Mouse (Mus musculus): ENCODE data around the gene Ercc6. TPM values are rescaled to one million over a fixed set of nuclear protein-coding genes. Genes with fewer than 3 reads are reported as not detected.

The Ercc6 gene
- total RNA-seq, 2 experiments from 2014 or later: 5.3 to 5.9 TPM

DNA sequence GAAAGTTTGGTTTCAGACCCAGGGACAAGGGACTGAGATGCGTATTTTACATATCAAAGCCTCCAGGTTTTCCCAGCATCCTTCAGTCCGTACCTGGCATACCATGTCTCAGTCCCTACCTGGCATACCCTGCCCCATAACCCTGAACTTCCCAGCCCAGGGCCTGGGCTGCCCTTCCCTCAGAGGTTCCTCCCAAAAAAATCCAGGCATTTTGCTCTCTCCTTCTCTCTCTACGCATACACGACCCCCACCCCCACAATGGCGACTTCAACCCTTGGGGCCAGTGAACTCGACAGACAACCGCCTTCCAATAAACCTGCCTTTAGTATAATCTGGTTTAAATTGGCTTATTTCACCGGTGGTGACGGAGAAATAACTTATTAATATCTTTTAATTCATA is 409 bp upstream of the Ercc6 start:
- ATAC-seq (replicated peaks; ENCODE audit: low FRiP score, poor library complexity, severe bottlenecking): no peak

DNA sequence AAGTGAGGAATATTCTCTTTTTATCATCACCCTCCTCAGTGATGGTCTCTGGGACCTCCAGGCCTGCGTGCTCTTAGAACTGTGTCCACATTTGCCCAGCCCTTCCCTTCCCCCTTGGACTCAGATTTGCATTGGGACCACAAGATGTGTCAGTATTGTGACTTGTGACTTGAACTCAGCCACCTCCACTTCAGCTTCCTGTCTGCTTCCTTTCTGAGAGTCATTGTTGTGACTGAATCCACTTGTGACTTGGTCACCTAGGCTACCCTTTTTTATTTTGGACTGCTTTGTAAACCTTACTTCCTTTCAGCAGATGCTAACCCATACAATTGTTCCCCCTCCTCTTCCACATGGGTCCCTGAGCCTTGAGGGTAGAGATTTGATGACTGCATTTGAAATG is 2.8 kb downstream of the Ercc6 start:
- no peak for ATAC-seq (replicated peaks; ENCODE audit: low FRiP score, poor library complexity, severe bottlenecking)

DNA sequence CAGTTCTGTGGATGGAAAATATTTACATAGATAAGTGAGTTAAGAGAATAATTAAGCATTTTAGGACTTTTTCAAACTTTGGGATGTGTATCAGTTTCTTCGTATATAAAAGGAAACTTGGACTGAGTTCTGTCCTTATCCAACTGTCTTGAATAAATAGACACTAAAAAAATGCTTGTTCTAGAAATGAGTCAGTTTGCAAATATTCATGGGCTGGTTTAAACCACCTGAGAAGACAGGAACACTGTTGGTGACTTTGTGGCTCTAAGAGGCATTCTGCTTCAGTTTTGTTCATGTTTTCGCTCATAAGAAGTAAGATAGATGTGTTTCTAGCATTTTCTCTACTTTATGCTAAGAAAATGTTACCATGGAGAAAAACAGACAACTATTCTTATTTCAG is 5.2 kb downstream of the Ercc6 start:
- ATAC-seq (replicated peaks; ENCODE audit: low FRiP score, poor library complexity, severe bottlenecking): no peak

DNA sequence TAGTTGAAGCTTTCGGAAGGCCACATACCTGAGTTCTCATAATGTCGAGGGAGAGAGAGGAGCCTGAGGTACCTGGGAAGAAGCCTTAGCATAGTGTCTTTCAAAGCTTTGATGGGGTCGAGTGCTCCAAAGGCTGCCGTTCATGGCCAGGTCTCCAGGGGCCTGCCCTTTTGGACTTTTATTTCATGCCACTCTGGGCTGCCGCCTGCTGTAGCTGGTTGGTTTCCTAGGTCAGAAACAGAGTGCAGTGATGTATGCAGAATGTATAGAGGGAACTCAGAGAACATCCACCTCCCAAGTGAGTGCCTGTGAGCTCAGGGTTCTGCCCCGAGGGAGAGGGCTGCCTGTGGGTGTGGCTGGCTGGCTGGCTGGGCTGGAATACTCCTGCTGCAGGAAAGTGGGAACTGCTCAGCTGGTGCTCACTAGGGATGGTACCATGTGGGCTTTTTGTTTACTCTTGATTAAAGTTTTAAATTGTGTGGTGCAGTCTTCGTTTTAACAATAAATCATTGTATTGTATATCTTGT is 7.1 kb downstream of the Ercc6 start:
- ATAC-seq (replicated peaks; ENCODE audit: low FRiP score, poor library complexity, severe bottlenecking): no peak

DNA sequence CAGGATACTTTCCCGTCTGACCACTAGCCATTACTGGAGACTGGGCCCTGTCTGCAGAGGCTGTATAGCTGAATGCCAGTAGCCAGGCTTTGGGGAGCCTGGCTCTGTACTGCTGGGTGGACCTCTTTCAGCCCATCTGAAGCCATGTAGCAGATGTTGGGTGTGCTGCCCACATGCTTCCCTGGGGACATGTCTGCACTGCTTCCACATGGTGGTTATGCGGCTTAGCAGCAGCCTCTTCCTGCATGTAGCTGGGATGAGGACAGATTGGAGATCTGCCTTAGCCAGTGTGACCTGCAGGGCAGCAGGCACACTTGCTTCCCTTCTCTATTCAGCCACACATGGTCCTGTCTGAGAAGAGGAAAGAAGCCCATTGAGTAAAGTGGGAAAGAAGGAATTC is 9.0 kb downstream of the Ercc6 start:
- ATAC-seq (replicated peaks; ENCODE audit: low FRiP score, poor library complexity, severe bottlenecking): no peak

DNA sequence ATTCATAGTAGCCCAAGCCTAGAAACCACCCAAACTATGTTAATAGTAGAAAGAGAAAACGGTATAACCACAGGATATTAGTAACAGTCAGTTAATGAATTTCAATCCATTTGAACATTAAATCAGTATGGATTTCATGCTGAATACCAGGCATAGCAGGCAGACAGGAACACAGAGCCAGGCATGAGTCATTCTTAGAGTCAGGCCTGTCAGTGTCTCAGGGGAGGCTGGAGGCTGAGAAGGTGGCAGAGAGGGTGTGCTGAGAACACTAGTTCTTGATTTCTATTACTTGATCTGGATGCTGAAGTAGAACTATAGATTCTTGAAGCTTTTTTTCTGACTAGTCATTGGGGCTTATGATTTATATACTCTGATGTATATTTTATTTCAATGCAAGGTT is 10.8 kb downstream of the Ercc6 start:
- ATAC-seq (replicated peaks; ENCODE audit: low FRiP score, poor library complexity, severe bottlenecking): no peak

DNA sequence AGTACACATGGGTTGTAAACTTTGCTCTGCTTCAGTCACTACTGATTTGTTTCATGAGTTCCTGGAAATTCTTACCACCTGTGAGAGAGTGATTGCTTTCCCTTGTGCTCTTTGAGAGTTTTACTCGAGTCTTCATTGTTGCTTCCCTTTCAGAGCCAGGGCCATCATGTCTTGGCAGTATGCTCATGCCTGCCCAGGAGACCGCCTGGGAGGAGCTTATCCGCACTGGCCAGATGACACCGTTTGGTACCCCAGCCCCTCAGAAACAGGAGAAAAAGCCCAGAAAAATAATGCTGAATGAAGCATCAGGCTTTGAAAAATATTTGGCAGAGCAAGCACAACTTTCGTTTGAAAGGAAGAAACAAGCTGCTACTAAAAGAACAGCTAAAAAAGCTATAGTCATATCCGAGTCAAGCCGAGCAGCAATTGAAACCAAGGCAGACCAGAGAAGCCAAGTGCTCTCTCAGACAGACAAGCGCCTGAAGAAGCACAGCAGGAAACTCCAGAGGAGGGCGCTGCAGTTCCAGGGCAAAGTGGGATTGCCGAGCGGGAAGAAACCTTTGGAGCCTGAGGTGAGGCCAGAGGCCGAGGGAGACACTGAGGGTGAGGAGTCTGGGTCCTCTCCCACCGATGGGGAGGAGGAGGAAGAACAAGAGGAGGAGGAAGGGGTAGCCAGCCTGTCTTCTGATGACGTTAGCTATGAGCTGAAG is 12.8 kb downstream of the Ercc6 start:
- no peak for ATAC-seq (replicated peaks; ENCODE audit: low FRiP score, poor library complexity, severe bottlenecking)

DNA sequence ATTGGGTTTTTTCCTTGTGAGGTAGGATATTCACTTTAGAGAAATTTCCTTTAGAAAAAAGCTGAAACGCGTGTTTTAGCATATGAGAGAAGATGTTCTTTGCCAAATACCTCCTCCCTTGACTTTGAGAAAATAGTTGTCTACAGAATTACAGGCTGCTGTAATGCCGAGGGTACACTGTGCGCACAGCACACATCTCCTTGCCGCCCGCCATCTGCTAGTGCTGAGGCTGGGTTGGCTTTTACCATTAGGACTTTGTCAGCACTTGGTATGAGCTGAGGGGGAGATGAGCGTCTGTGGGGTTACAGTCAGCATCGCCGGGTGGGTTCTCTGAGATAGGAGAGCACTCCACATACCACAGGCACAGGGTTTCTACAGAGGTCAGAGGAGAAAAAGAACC is 13.9 kb downstream of the Ercc6 start:
- ATAC-seq (replicated peaks; ENCODE audit: low FRiP score, poor library complexity, severe bottlenecking): no peak

DNA sequence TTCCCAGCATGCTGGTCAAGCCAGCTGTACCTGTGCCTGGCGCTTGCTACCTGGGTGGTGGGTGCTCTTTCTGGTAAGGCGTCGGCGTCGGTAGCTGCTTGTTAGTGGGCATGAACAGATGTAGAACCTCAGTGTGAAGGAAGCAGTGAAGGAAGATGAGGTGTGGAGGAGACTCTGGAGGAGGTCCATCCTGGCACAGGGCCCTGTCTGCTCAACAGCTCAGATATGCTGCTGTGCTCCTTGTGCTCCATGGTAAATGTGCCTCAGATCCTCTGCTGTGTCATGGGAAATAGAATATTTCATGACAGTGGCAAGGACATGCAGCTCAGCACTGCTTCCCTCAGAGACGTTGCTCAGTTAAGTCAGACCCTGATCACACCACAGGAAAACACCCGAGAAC is 15.7 kb downstream of the Ercc6 start:
- no peak for ATAC-seq (replicated peaks; ENCODE audit: low FRiP score, poor library complexity, severe bottlenecking)

DNA sequence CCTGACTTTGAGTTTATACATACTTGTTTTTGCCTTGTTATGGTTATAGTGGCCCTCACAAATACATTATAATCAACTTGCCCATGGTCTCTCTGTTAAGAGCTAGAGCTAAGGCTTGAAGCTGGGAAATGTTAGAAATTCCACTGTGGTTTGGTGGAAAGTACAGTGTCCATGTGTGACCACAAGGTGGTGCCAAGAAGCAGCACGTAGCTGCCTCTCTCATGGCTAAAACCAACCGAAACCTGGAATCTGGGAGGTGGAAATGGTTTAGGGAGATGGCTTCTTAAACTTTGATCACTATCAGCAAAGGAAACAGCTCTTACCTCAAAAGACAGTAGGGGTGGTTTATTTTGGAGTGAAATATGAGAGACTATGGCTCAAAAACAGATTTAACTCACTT is 17.6 kb downstream of the Ercc6 start:
- ATAC-seq (replicated peaks; ENCODE audit: low FRiP score, poor library complexity, severe bottlenecking): no peak

DNA sequence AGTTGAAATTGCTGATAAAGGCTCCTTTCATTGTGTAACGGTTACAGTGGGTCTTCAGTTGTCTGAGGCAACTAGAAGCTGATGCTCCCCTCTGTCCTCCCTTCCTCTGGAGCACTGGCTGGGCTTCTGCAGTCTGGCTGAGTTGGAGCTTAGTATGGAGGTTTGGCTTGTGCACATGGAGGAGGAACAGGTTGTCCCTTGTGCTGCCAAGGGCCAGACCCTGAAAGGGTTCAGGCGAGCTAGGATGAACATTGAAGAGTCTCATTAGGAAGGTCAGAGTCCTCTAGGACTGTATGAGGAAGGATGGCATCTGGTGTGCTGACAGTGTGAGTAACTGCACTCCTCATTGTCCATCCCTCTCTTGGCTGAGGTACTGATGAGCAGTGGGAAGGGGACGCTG is 18.1 kb downstream of the Ercc6 start:
- ATAC-seq (replicated peaks; ENCODE audit: low FRiP score, poor library complexity, severe bottlenecking): no peak

DNA sequence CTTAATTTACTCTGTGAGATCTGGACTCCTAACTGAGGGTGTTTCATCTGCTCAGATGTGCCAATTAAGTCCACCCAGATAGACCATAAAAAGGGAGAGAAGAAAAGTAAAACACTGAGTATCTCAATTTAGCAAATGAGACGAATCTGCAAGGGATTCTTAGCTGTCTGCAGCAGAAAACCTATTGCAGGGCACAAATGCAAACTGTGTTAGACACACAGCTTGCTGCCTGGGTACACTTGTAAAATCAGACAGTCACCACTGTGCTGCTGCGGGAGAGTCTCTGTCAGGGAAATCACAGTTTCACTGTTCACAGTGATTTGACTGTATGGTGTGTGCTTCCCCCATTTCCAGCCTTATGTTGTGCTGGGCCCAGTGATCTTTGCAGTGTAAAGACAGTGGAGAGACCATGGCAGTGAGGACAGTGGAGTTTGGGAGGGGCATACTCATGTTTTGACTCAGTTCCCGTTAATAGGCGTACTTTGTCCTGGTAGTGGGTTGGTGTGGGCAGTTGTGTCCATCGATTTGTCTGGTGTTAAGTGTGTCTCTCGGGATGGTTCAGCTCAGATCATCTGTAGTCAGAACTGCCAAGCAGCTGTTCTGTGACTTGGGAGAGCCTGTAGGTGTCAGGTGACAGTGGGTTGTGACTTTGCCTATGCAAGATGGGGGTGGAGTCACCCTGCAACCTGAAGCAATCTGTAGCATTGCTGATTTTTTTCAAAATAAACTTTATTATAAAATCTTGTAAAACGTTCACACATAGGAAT is 19.2 kb downstream of the Ercc6 start:
- ATAC-seq (replicated peaks; ENCODE audit: low FRiP score, poor library complexity, severe bottlenecking): no peak

DNA sequence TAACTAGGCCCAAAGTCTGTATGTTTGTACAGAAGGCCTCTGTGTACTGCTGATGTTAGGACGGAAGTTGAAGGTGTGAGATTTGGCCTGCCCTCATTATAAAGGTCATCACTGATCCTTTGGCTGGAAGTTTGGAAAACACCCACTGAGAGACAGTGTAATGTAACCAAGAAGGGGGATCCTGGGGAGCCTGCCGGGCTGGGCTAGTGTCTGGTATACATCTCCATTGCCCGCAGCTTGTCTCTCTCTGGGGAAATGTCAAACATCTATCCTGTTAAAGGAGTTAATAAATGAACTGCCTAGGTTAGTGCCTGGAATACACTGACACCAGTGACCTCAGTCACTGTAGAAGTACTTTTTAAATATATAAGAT is 19.8 kb downstream of the Ercc6 start:
- no peak for ATAC-seq (replicated peaks; ENCODE audit: low FRiP score, poor library complexity, severe bottlenecking)

DNA sequence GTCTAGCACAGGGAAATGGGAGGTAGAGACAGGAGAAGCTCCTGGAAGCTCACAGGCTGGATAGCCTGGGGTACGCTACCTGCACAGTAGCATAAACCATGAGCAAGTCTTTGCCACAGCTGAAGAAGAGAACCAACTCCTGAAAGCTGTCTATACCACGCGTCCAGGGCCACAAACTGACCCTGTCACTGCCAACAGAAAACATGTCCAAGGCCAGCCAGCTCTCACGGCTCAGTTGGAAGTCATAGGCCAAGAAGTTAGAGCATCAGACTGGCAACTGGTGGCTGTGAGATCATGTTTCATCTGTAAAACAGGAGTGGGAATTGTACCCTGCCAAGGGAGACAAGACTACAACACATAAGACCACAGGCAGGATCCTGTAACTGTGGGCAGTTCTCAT is 20.3 kb downstream of the Ercc6 start:
- ATAC-seq (replicated peaks; ENCODE audit: low FRiP score, poor library complexity, severe bottlenecking): no peak

DNA sequence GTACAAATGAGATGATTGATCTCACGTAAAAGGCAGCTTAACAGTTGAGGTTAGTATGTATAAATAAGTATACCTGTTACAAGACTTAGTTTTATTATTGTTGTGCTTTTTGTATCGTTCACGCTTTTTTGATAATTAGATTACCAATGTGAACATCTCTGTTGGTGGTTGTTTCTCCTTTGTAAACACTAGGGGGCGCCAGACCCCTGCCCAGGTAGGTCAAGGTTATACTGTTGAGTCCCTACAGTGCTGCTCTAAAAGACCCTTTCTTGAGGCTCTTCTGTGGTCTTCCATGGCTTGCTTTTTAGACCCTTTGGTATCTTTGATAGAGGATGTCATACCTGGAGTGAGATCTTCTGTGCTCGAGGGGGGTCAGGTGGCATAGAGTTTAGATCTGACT is 20.8 kb downstream of the Ercc6 start:
- 0 out of 2 replicates have a peak, but pooled peaks have one; percentile 50 for ATAC-seq (replicated peaks; ENCODE audit: low FRiP score, poor library complexity, severe bottlenecking)

DNA sequence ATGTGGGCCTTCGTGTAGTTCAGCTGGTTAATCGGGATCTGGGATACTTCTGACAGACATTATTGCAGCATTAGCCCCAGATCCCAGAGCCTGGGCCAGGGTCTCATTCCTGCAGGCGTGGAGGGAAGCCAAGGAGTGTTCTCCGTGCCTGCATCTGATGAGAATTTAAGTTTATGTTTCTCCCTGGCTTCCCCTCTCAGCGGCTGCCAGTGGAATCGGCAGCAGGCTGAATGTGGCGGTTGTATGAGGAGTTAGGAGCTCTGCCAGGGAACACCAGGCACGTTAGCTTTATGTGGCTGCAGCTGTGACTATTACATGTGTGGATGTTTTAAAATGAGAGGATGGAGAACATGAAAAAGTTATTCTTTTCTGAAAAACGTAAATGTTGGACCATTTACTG is 23.4 kb downstream of the Ercc6 start:
- no peak for ATAC-seq (replicated peaks; ENCODE audit: low FRiP score, poor library complexity, severe bottlenecking)

DNA sequence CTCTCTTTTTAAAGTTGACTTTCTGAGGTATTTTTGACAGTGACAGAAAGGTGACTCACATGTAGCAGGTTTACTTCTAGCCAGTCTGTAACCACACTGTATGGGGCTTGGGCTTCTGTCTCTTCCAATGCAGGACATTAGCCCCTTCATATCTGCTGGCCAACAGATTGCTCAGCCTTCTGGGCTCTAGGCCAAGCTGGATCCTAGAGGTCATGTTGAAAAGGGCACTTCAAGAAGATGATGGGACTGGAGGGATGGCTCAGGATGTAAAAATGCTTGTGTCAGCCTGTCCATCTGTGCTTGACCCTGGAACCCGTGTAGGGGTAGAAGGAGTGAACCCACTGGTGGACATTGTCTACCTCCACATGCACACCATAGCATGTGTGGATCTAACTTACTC is 24.8 kb downstream of the Ercc6 start:
- no peak for ATAC-seq (replicated peaks; ENCODE audit: low FRiP score, poor library complexity, severe bottlenecking)

DNA sequence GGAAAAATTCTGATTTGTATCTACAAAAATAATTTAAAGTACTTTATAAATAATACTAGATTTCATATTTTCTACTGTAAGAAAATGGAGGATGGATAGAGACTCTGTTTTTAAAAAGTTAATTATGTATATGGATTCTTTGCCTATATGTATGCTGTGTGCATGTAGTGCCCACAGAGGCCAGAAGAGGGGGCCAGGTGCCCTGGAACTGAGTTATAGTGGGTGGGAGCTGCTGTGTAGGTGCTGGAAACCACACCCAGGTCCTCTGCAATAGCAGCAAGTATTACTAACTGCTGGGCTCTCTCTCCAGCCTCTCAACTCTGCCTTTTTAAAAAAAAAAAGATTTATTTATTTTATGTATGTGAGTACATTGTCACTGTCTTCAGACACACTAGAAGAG is 29.8 kb downstream of the Ercc6 start:
- ATAC-seq (replicated peaks; ENCODE audit: low FRiP score, poor library complexity, severe bottlenecking): no peak

DNA sequence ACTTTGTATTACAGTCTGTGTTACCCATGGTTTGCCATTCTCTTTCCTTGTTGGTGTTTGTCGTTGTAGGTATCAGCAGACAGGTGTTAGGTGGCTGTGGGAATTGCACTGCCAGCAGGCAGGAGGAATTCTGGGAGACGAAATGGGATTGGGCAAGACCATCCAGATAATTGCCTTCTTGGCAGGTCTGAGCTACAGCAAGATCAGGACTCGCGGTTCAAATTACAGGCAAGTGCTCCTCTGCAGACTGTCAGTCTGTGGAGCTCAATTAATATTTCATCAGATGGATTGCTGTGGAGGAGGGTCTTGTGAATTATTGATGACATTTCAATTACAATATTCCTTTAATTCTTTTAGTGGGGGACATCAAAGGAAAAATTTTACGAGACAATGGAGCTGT is 33.4 kb downstream of the Ercc6 start:
- ATAC-seq (replicated peaks; ENCODE audit: low FRiP score, poor library complexity, severe bottlenecking): no peak

DNA sequence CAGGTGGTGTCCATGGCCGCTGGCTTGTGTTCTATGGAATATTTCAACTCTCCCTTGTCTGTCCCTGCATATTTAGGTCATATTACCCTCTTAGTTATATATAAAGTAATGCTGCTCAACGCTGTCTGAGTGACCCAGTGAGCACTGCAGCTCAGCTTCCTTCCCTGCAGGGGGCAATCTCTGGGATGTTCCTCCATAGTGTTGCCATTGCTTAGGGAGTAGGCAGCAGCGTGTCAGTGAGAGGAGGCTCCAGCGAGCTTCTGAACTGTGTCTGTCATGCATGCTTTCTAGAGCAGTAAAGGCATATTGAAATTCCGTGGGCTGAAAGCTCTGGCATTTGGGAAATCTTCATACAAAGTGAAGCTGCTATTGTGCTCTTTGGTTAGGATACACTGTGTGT is 38.5 kb downstream of the Ercc6 start:
- ATAC-seq (replicated peaks; ENCODE audit: low FRiP score, poor library complexity, severe bottlenecking): no peak

DNA sequence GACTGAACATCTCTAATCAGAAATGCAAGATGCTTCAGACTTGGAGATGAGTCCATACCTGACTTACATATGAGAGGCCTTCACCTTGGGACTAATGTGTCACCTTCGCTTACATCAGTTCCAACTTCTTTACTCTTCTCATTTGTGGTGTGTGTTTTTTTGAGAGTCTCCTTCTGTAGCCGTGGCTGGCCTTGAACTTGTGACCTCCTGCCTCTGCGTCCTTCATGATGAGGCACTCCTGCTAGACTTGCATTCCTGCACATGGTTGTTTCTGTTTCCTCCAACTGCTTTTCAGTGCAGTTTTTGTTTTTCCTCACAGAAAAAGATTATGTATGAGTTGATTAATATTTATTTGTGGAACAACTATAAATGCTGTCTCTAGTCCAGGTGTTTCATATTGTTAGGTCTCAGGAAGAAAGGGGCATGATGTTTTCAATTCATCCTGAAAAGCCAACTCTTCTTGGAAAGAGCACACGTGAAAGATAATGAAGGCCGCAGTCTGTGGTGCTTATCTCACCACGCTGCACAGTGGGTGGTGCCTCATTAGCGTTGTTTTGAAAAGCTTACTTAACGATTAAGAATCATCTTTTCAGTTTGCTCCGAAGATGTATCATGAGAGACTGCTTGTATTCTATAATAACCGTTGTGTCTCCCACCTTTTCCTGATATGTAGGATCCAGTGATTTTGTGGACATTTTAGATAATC is 40.0 kb downstream of the Ercc6 start:
- ATAC-seq (replicated peaks; ENCODE audit: low FRiP score, poor library complexity, severe bottlenecking): 0 out of 2 replicates have a peak, but pooled peaks have one; percentile 42

Measured in erythroid progenitor cell, adult 5-6 weeks (primary cell).